Mouse (Mus musculus) left cerebral cortex, adult 11 months (tissue): ENCODE results near the gene Dctn3.
"Not testable (repeated sequence)": the region's sequence is repeated elsewhere in the genome, so short reads cannot be mapped to it uniquely, and the experiment has no call there.

ENCODE experiments used
- DNase-seq: peaks from one replicate; pipeline ENCODE4 v3.0.0; 2022; ENCODE audit warnings: low spot score

Dctn3 gene

GRCm38 (mm10) chr4:41737602-41738255 is 14.8 kb upstream of the Dctn3 start:
- peak; percentile 73 for DNase-seq

GRCm38 (mm10) chr4:41731052-41731765 is 8.2 kb upstream of the Dctn3 start, which contains the start of gene Arid3c:
Arid3c (minus strand) TSS chr4:41731142.
- DNase-seq = no peak

GRCm38 (mm10) chr4:41726826-41727621 is 4.1 kb upstream of the Dctn3 start:
- no peak for DNase-seq

GRCm38 (mm10) chr4:41716834-41717233 is 6.1 kb downstream of the Dctn3 start:
- no peak for DNase-seq

GRCm38 (mm10) chr4:41715596-41715995 is 7.4 kb downstream of the Dctn3 start:
- no peak for DNase-seq

GRCm38 (mm10) chr4:41715082-41715481 is 7.9 kb downstream of the Dctn3 start:
- no peak for DNase-seq

GRCm38 (mm10) chr4:41714276-41714675 is 8.7 kb downstream of the Dctn3 start:
- no peak for DNase-seq

- no peak for DNase-seq
Measured at GRCm38 (mm10) chr4:41713197-41714067, 9.5 kb downstream of the Dctn3 start, which contains the start of gene Rpp25l. Rpp25l (minus strand) TSS chr4:41713534.

- no peak for DNase-seq
Measured at GRCm38 (mm10) chr4:41712421-41713196, 10.4 kb downstream of the Dctn3 start.

- no peak for DNase-seq
Measured at GRCm38 (mm10) chr4:41711705-41712375, 11.1 kb downstream of the Dctn3 start.

GRCm38 (mm10) chr4:41710229-41710628 is 12.7 kb downstream of the Dctn3 start:
- no peak for DNase-seq

GRCm38 (mm10) chr4:41708192-41708745 is 14.7 kb downstream of the Dctn3 start:
- no peak for DNase-seq

- peak; percentile 79 for DNase-seq
Measured at GRCm38 (mm10) chr4:41707011-41707535, 15.9 kb downstream of the Dctn3 start.

GRCm38 (mm10) chr4:41705922-41706754 is 16.8 kb downstream of the Dctn3 start:
- DNase-seq = no peak

- no peak for DNase-seq
Measured at GRCm38 (mm10) chr4:41704651-41705050, 18.3 kb downstream of the Dctn3 start.

- DNase-seq = not testable (repeated sequence)
Measured at GRCm38 (mm10) chr4:41702226-41702625, 20.7 kb downstream of the Dctn3 start.

- not testable (repeated sequence) for DNase-seq
Measured at GRCm38 (mm10) chr4:41700224-41700623, 22.7 kb downstream of the Dctn3 start.

GRCm38 (mm10) chr4:41699783-41700182 is 23.2 kb downstream of the Dctn3 start, which contains the start of gene Il11ra1:
Il11ra1 (plus strand) TSS chr4:41699989.
- not testable (repeated sequence) for DNase-seq
